Mouse (Mus musculus) testis, adult 2 months (tissue): ENCODE measurements at regions not wholly inside any gene's neighbourhood (a gene's known extent, or its start where the extent isn't known, plus 50 kb on each side); places are given as distances from the start of the nearest gene placed in this dataset.

Source experiments
- H3K27ac ChIP-seq: fragments of 200-500 bp; 2 replicates; pipeline ENCODE4 v1.5.1; 2012; ENCODE audit warnings: low read depth, low read length; ENCODE audit not compliant: control insufficient read depth, insufficient read depth
- H3K27me3 ChIP-seq: fragments of 200-500 bp; 2 replicates; pipeline ENCODE4 v1.6.1; 2012; ENCODE audit warnings: mild to moderate bottlenecking, low read length, moderate library complexity; ENCODE audit not compliant: control insufficient read depth, insufficient read depth
- H3K36me3 ChIP-seq: fragments of 200-500 bp; 2 replicates; pipeline ENCODE4 v1.6.1; 2012; ENCODE audit warnings: mild to moderate bottlenecking, low read length; ENCODE audit not compliant: control insufficient read depth, insufficient read depth
- H3K4me1 ChIP-seq: fragments of 200-500 bp; 2 replicates; pipeline ENCODE4 v1.6.1; 2012; ENCODE audit warnings: low read length; ENCODE audit not compliant: control insufficient read depth, insufficient read depth
- H3K4me3 ChIP-seq: fragments of 200-500 bp; 2 replicates; pipeline ENCODE4 v1.5.1; 2012; ENCODE audit warnings: low read depth, mild to moderate bottlenecking, low read length, moderate library complexity, mixed read lengths; ENCODE audit not compliant: control insufficient read depth
- CTCF ChIP-seq: fragments of 200-500 bp; IDR thresholded peaks from 2 replicates; pipeline ENCODE4 v1.5.1; 2012; ENCODE audit warnings: low read depth, mild to moderate bottlenecking, inconsistent platforms, low read length, moderate library complexity; ENCODE audit not compliant: control insufficient read depth, insufficient read depth, insufficient replicate concordance
- POLR2A ChIP-seq: fragments of 200-500 bp; IDR thresholded peaks from 2 replicates; pipeline ENCODE4 v1.6.1; 2012; ENCODE audit warnings: low read depth, mild to moderate bottlenecking, inconsistent platforms, low read length, moderate library complexity; ENCODE audit not compliant: control insufficient read depth

DNA sequence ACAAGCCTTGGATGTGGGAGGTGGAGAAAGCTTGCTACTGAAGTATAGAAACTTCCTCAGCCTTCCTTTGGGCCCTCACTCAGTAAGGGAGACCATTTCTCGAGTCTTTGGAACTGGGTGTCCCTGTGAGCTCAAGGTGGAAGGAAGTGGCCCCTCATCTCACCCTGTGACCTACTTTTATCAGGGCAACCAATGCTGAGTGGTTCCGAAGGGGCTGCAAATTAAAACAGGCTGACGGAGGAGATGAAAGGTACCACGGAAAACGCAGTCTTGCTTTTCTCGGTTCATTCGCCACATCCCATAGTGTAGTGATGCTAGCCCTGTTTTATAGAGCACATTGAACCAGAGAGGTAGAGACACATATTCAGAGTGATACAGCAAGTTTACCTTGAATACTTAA is 399.6 kb upstream of the Zmiz1 start:
- Histone ChIP-seq H3K36me3 (no peaks in the 10 kb centered on the region), H3K4me1 (no peaks in the 10 kb centered on the region), H3K4me3 (no peak overlapping the region), H3K27ac (no peak overlapping the region), H3K27me3 (no peaks in the 10 kb centered on the region)
- TF ChIP-seq POLR2A (no peak), CTCF (no peak)

DNA sequence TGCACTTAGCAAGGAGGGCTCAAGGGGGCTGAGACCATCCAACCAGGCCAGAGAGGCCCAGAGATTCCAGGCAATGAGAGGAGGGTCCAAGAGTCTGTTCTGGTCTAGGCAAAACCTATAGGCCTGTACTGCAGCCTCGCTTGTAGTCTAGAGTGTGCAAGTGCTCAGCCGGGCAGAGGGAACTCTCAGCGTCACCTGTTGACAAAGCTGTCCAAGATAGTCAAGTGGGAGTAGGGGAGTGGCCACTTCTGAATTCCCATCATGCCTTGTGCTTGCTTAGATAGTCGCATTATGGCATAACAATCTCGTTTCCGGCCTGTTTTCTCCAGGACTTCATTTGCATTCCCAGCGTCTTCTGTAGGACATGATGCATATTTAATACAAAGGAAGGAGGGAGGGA is 398.7 kb upstream of the Zmiz1 start:
- Histone ChIP-seq H3K4me3 (no peak overlapping the region), H3K27me3 (no peaks in the 10 kb centered on the region), H3K27ac (no peak overlapping the region), H3K36me3 (no peaks in the 10 kb centered on the region), H3K4me1 (no peaks in the 10 kb centered on the region)
- TF ChIP-seq POLR2A (no peak), CTCF (no peak)

DNA sequence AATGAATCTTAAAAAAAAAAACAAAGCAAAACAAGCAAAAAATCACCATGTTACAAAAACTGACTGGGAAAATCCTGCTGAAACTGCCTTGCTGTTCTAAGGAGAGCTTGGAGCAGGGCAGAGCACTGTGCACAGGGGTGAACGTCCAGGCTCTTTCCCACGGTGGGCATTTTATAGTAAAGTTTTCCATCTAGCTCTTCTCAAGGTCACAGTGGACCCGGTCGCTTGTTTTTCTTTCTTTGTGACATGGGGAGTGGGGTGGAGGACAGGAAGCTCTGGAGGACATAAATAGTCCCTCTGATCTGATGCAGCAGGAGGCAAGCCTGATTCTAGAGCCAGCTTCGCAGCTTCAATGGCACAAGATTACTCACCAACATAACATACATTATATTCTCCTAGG is 395.9 kb upstream of the Zmiz1 start:
- Histone ChIP-seq H3K27ac (no peak overlapping the region), H3K4me1 (no peaks in the 10 kb centered on the region), H3K36me3 (no peaks in the 10 kb centered on the region), H3K4me3 (no peak overlapping the region), H3K27me3 (no peaks in the 10 kb centered on the region)
- TF ChIP-seq POLR2A = no peak
- TF ChIP-seq CTCF = no peak

DNA sequence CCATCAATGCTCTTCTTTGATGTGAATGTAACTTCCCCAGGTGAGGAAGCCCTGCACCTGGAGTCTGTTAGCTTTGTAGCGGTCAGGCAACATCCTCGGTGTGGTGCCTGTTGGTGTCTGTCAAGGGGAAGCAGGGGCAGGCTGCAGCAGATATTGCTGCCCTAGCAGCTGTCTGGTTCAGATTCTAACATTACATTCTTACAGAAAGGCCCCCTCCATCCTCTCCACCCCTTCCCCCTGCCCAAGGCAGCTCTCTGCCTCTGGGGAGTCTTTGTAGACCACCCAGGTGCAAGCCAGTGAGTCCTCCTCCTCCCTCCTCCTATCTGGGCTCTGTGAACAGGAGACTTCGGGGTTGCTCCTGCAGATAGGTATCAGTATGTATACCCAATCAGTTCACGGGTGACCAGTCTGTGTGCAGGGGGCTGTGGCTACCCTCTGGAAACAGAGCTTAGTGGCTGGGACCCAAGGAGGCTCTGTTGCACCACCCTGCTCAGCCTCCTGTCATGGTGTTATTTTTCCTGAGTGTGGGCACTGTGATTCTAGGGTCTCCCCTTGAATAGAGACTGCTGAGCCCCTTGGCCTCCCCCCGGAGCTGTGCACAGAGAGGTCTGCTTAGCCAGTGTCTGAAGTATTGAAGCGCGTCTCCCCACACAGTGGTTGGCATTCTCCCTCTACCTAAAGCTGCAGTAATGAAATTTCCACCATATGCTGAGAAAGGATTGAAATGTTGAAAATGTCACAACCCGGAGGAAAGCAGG is 394.6 kb upstream of the Zmiz1 start:
- H3K4me1 ChIP-seq = no peaks in the 10 kb centered on the region
- H3K36me3 ChIP-seq = no peaks in the 10 kb centered on the region
- no peak overlapping the region for H3K27ac ChIP-seq
- no peak for TF ChIP-seq CTCF
- TF ChIP-seq POLR2A = no peak
- no peaks in the 10 kb centered on the region for H3K27me3 ChIP-seq
- H3K4me3 ChIP-seq = no peak overlapping the region

DNA sequence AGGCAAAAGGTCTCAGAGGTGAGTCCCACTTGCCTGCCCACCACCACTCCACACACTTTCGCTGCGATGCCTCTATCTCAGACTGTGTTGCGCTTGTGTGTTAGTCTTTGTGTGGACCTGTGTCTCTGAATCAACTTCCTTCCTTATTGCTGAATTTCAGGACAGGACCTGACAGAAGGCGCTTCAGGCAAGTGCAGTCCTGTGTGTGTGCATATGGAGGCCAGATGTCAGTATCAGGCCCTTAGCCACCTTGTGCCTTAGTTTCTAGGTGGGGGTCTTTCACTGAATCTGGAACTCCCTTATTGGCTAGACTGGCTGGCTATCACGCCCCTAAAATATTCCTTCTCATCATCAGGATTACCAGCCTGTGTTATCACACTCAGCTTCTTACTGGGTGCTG is 391.6 kb upstream of the Zmiz1 start:
- Histone ChIP-seq H3K36me3 (no peaks in the 10 kb centered on the region), H3K4me3 (no peak overlapping the region), H3K4me1 (no peaks in the 10 kb centered on the region), H3K27me3 (no peaks in the 10 kb centered on the region), H3K27ac (no peak overlapping the region)
- no peak for TF ChIP-seq POLR2A

DNA sequence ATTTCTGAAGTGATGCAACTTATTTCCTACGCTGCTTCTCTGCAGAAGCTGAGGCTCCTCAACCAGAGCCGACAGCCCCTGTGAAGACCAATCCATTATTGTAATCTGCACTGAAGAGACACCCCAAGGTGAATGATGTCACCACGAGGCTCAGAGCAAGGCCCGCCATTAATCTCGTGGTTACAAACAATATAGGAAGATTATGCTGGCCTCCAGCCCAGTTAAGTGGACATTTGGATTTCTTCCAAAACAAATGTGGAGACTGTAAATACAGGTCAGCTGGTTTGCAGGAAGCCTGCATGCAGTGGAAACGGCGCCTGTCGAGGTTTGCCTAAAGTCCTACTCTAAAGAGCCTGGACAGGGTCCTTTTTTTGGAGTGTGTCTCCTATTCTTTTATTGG is 390.6 kb upstream of the Zmiz1 start:
- no peak overlapping the region for H3K27ac ChIP-seq
- H3K36me3 ChIP-seq = no peaks in the 10 kb centered on the region
- no peak for TF ChIP-seq POLR2A
- TF ChIP-seq CTCF = no peak
- H3K4me3 ChIP-seq = no peak overlapping the region
- H3K4me1 ChIP-seq = no peaks in the 10 kb centered on the region
- no peaks in the 10 kb centered on the region for H3K27me3 ChIP-seq

DNA sequence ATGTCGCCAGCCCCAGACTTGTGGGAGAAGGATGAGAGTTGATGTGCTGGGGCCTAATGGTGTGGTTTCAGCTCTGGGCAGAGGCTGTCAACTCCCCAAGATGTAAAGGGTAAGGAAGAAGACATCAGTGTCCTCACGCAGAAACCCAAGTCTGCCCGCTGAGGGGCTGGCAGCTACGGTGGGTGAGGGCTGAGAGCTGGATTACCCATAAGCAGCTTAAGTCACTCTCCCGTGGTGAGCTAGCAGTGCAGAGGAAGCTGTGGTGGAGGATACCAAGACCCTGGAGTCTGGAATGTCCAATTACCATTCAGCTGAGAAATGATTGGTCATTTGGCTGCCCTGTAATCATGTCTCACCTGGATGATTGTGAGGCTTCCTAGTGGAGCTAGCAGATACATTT is 385.8 kb upstream of the Zmiz1 start:
- no peak for TF ChIP-seq POLR2A
- TF ChIP-seq CTCF = no peak

DNA sequence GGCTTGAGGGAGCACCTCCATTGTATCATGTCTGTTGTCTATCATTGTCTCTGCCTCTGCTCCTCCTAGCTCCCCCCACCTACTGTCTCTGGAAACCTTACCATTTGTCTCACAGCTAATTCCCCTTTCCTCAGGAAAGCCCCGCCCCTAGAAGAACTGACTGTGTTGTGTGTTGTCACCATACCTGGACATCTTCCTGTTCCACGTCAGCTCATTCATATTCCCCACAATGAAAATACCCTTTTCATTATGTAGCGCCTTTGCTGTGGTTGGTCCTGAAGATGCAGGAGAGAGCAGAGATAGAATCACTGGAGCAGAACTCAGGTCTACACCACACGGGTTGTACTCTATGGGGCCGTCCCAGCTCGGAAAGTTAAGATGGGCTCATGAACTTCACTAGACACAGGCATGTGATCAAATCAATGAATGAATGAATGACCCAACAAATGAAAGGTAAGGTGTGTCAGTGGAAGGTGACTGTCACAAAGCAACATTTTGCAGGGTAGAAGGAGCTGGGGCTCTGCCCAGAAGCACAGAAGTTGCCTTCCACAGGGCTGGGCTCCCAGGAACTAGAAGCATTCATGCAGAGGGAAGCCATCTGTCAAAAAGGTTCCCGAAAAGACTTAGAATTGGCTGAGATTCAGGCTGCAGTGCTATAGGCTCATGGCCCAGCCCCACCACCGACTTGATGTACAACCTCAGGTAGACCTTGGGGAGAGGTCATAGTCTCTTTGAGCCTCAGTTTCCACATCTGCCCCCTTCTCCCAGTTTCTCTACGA is 384.8 kb upstream of the Zmiz1 start:
- H3K4me1 ChIP-seq = no peaks in the 10 kb centered on the region
- no peak for TF ChIP-seq POLR2A
- no peak for TF ChIP-seq CTCF
- H3K27ac ChIP-seq = no peak overlapping the region
- no peaks in the 10 kb centered on the region for H3K36me3 ChIP-seq
- no peaks in the 10 kb centered on the region for H3K27me3 ChIP-seq
- no peak overlapping the region for H3K4me3 ChIP-seq

More for the DNA sequence above, 385.8 kb upstream of the Zmiz1 start:
- H3K27me3 ChIP-seq = no peaks in the 10 kb centered on the region
- H3K36me3 ChIP-seq = no peaks in the 10 kb centered on the region
- H3K4me3 ChIP-seq = no peak overlapping the region
- no peak overlapping the region for H3K27ac ChIP-seq
- H3K4me1 ChIP-seq = no peaks in the 10 kb centered on the region
